Mouse (Mus musculus) ovary, postnatal 10 days (tissue): ENCODE measurements around the gene Pam.

Experiments
- DNase-seq: peaks from one replicate; pipeline ENCODE4 v3.0.0; 2022; ENCODE audit warnings: low spot score

Pam gene

DNA sequence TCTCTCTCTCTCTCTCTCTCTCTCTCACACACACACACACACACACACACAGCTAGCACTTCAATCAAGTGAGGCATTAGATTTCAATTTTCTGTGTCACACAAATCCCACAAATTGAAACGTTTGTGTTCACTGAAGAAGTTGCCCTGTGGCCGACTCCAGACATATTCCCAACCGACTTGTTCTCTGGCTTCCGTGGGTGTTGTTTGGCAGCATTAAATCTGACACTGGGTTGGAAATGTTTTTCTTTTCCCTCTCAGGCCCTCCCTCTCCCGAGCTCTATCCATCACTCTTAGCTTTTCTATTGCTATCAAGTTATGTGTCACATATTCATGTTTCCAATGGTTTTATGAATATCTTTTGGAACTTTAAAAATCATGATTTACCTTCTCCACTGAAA is 185.9 kb downstream of the Pam start:
- DNase-seq, result no peak

DNA sequence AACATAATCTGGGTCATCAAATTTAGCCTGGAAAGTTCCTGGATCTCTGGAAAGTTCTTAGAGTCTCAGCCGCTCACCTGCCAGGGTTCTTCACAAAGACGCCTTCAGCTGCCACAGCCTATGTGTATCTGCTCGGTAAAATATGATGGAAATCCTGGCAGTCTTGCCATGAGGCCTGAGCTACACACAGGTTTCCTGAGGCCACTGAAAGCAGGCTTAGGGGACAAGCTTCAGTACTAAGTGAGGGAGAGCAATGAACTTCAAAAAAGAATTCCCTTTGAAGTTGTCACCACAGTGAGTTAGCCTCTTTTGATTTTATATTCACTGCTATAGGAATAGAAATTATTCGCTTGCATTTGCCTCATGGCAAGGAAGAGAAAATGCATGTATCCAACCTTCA is 186.7 kb downstream of the Pam start:
- no peak for DNase-seq

DNA sequence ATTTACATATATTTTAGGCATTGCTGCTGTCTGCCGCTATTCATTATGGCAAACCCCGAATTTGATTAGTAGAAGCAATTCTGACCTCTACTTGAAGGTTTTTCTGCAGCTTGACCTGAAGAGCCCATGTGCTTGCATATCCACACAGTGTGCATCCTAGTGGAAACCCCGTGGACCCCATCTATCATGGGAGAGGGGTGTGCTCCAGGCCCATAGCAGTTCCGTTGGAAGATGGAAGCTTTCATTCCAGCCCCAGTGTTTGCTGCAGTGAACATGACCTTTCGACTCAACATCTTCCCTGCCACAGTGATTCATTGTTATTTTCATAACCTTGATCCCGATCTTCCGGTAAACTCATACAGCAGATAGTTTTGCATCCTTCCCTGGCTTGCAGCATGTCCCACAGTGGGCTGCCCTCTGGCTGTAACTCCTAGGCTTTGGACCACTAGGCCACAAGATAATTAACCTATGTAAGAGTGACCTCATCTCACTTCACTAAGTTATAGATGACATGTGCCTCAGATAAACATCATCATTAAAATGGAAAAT is 191.5 kb downstream of the Pam start:
- DNase-seq, result no peak

DNA sequence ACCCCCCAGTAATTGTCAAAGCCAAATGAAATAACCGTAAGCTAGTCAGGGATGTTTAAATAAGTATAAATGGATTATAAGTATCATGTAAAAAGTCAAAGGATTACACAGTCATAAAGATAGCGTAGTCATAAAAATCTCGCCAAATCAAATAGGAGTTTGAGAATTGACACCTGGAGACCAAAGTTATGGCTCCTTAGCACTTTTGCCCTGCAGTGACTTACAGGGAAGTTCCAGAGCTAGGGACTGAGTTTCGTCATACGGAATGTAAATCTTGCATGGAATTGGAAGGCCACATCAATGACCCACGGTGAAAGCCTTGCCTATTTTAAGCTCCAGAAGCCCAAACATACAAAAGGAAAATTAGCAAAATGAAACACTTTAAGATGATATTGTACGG is 192.6 kb downstream of the Pam start:
- no peak for DNase-seq

DNA sequence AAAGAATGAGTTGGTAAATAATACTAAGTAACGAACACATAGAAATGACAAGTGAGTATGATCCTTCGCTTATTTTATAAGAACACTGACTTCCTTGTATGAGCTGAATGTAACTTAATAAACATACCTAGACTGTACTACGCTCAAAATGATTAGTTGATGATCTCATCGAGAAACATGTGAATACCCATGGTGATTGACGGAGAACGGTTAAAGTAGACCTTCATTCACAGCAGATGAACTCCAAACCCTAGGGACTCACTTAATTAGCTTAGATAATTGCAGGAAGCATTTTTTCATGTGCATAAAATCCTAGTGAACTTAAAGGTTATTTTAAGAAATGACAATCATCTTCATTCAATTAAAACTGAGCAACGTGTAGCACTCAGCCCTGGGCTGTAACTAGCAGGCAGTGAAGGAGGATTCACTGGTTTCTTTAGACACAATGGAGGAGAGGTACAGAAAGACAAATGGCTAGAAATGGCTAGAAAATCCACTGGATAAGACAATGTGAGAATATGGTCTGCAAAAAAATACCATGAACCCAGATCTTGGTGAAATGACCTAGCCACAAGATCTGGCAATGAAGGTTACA is 194.8 kb downstream of the Pam start:
- DNase-seq, result no peak

DNA sequence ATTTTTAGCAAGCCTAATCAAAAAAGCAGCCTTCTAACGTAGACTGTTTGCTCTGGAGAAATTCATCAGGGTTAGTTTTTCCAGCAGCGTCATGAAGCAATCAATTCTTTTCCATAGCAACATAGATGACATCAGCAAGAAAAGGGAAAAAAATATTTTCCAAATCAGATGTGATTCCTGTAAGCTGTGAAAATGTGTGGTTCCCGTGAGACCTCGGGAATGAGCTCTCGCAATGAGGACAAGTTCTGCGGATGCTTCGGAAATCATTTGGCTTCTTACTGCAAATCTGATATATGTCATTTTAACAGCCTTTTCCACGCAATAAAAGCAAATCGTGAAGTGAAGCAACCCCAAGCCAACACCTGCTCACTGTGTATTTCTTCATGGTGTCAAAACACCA is 207.9 kb downstream of the Pam start:
- DNase-seq, result no peak

DNA sequence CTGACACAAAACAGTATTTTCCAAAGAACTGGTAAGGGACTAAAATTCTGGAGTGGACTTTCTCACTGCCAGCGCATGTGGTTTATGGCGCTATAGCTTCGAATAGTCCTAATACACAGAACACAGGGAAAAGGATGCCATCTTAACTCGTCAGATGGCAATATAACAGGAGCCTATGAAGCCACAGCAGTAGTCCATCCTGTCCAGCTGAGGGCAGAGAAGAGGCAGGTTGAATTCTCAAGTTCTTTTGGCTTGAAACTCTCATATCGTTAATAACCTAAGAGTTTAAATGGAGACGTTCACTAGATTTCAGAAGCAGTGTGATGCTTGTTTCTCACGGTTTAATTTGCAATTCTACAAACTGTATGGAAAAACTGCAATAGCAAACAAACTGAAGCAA is 211.9 kb downstream of the Pam start:
- no peak for DNase-seq

DNA sequence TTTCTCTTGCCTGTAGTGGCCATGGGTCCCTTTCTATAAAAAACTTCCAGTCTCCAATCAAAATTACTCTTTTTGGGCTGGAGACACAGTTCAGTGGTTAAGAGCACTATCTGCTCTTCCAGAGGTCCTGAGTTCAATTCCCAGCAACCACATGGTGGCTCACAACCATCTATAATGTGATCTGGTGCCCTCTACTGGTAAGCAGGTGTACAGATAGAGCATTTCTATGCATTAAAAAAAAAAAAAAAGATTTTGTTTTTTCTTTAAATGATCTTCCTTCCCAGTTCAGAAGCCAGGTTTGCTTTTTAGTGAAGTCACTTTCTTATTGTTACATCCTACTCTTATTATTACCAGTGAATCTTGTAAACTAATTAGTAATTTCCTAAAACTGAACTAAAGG is 218.4 kb downstream of the Pam start:
- DNase-seq, result no peak

DNA sequence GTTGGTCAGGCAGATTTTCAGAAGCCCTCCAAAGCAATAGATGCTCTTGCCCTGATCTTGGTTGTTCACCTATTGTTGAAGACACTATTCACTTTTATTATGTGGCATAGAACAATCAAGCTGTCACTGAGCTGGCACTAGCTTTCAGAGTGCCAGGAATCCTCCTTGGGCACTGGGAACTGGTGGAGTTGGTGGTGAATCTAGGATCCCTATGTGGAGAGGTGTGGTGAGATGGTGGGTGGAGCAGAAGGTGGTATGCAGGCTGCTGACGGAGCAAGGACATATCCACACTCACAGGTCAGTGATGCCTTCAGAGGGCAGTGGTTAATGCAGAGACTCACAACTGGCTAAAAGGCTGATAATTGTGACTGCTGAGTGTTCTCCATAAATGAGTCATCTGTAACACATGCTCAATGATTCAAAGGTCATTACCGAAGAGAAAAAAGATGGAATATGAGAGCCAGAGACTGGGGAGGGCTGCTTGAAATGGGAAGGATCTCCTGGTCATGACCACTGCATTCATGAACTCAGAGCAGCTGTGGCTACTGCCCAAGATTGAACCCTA is 221.9 kb downstream of the Pam start:
- no peak for DNase-seq

DNA sequence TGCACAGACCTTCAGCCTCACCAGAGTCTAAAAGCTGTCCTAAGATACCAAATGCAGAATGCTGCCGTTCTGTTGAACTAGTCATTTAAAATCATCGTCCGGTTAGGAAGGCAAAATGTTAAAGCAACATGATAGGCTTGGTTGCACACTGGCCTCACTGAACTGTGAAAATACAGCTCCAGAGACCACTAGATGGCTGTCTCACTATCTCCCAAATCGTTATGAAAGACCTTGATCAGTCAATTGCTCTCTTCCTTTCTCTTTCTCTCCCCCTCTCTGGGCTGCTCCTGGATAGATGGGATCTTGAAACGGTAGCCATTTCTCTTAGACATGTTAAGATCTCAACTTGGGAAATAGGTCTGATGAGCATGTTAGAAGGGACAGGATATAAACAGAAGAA is 223.0 kb downstream of the Pam start:
- DNase-seq, result no peak

DNA sequence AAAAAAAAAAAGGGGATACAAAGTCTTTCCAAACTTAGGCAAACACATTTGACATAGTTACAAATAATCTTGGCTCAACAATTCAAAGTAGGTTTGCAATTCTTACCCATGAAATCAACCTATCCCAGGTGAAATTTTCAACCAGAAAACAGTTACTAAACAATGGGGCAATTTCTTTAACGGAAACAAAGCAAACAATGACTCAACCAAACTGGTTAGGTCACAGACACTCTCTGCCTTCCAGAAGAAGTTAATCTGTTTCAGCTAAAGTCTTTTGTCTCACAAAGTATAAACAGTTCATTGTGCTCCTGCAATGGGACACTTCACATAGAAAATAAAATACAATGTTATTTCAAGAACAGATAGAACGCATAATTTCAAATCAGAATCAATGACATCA is 223.4 kb downstream of the Pam start:
- no peak for DNase-seq

DNA sequence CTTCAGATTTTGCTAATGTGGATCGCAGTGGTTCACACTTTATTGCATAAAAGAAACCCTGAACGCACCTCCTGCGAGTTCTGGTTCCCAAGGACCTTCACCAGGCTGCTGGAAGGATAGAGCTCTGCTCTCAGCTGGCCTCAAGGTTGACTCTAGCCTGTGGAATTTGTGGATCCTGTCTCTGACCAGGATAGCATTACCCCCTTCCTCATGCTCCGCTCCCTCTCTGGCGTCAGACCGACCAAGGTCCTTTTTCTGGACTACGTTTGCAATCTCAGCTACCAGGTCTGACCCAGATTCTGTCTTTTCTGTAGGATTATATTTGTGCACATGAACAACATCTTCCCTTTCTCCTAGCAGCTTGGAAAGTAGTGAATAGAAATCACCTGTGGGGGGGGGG is 231.3 kb downstream of the Pam start:
- DNase-seq, result no peak

DNA sequence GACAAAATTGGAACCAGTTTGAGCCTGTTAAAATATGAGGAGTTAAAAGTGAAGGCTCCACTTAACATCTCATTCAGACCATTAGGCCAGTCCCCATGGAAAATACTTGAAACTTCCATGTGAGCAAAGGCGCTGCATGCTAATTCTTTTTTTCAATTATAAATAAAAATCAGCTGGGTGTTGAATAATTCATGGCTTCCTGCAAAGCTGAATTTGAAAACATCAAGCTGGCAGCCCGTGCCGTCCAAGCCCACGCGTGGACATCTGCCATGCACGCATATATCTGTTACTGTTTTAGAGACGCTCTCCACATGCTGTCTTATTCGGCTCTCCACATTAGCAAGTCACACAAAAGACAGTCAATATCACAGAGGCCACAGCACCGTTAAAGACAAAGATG is 232.3 kb downstream of the Pam start:
- no peak for DNase-seq

DNA sequence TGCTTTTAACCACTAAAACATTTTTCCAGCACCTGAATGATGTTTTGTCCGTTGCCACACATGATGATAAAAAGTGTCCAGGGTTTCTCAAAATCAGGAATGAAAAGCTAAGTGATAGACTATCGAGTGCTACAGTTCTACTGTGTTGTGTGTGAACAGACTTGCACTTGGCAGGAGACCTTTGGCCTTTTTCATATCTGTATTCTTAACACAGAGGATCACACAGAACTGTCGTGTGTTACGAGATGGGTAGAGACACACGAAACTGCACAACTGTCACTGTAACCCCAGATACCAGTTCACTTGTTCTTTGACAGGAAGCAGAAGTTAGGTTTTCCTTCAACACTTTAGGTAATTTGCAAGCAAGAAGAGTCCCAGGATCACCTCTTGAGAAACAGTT is 232.7 kb downstream of the Pam start:
- no peak for DNase-seq

DNA sequence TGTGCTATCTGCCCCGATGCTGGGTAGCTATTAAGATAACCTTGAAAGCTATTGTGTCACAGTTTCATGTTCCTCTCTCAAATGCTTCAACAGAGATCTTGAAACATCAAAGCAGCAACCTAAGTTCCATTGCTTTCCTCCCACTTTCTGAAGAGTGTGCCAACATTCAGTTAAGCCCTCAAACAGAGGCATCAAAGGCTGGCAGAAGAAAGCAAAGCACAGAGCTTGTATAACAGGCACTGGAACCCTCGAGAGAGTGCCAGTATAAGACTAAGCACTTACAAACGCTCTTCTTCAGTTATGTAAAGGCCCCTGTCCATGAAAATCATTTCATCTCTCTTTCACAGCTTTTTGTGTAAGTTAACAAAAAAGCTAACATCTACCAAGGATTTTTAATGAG is 241.2 kb downstream of the Pam start:
- DNase-seq, result no peak

DNA sequence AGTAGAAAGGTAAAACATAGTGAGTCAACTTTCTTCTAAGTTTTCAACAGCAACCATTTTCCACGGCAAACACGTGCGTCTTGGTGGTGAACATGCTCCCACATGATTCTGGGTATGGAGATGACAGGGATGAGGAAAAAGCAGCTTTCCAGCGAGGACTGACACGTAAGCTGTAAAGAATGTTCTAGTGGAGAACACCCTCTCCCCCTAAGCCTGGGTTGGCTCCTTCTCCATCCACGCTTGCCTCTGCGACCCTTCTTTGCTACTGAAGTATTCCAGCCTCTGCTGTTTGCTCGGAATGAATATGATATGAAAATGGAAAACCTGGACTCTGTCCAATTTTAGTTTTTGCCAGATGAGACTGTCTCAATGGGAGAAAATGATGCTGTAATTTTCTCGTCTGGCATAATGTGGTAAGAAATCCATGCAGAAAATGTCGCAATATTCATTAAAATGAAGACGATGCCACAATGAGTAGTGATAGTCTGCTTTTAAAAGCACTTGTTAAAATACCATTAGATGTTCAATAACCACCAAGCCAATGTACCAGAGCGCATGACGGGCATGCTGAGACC is 243.8 kb downstream of the Pam start:
- DNase-seq, result no peak

DNA sequence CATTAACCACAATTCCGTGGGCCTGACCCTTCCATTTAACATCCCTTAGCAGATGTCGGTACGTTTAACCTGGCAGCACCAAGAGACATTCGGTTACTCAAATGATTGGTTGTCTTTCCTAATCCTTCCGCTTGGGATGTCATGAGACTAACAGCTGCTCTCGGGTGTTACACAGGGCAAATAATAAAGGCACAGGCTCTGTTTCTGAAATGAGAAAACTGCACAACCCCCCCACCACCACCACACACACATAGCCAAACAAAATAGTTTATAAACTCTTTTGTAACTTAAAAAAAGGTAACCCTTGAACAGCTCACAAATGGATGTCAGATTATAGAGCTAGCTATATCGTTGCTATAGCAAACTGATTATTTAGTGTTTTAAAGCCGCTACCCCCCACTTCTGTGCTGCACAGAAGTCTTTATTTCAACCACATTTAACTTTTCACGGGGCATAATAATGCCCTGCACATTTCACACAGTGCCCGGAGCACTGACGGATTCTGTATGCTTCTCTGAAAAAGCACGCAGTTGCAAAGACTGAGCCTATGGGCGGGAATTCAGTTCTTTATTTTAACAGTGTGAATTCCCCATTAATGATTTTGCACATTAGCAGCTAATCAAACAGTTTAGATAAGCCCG is 246.7 kb downstream of the Pam start:
- no peak for DNase-seq

DNA sequence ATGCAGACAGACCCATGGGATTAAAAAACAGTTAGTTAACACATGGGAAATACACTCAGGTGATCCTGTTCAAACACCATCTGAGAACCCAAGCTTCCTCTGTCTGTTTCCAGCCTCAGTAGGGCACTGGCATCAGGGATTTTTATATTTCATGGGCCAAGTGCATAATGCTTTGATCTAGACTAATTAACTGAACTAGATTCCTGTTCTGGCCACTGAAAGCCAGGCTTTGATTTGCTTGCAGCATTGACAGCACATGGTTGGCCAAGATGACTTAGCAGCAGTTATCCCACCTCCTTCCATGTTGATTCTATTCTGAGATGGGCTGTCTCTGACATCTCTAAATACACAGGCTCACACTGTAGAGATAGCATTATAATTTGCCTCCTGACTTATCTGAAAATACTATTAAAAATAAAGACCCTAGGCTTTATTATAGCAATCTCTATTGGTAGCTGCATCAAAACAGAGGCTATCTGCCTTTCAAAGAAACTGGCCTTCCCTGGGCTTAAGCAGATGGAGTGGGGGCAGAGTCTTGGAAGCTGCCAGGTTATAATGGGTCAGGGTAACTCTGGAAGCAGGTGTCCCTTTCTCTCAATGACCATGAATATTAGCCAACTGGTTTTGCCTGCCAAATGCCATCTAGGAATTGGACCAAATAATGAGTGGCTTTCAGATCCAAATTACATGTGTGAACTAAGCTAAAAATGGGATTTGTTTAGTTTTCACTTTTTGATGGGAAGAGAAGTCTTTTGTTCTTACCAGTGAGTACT is 252.0 kb downstream of the Pam start:
- DNase-seq, result no peak

DNA sequence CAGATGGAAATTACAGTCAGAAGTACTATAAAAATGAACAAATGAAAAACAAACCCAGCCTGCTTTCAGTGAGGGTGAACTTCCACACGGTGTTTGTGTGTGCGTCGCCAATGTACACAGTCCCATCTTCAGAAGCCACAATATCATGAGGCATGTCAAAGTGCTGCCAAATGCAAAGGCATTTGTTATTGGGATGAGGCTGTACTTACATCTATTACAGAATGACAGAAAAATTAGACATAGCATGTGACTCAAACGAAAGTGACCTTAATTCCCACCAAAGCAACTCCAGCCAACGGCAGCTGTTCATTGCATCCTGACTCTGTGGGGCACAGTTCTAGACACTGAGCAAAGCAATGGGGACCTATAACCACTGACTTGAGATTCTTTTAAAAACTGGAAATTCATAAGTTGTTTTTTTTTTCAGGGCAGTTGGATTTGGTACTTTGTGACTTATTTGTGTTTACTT is 261.1 kb downstream of the Pam start:
- DNase-seq, result no peak

DNA sequence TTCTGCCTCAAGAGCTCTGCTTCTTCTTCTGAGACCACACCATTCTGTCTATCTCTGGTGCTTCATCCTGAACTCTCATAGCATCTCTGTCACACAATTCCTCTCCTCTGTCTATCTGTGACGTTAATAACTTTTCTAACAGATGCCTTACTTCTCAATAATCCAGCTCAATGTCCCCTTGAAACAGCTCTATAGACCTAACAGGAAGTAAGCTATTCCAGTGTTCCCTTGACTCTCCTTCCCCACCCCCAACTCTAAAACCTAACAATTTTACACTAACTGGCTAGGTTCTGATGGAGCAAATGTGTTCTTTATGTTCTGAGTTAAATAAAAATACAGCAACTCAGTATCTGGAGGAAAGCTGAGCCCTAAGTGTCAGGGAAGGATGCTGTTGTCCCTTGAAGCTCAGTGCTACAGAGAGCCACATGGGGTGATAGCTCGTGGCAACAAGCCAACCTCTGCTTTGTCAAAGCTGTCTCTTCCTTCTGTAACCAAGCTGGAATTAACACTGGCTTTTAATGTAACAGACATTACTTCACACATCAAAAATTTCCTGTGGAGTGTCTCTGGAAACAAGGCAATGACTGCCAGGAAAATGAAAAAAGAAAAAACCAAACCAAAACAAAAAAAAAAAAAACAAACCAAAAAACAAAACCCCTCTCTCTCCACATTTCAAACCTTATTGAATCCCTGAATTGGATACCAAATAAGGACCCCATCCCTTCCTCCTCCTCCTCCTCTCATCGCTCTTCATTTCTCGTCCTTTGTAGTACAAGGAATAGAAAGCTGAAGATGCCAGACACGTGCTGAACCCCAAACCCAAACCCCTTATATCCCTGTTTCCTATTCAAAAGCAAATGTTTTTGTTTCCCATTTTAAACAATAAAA is 261.7 kb downstream of the Pam start:
- DNase-seq, result no peak

DNA sequence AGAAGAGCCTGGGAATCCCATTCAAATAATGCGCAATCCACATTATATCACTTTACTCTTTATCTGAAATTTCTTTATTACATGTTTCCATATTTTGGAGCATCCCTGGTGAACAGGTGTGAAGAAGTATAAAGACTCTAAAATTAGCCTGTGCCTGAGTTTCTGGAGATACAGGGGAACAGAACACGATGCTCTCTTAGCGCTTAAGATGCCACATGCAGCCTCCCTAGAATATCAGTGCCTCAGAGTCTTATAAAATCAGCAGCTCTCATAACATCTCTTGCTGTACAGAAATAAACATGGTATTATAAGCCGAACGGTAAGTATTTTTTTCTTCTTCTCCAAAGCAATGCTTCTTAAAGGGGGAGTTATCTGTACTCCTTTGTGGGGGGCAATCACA is 267.4 kb downstream of the Pam start:
- no peak for DNase-seq

DNA sequence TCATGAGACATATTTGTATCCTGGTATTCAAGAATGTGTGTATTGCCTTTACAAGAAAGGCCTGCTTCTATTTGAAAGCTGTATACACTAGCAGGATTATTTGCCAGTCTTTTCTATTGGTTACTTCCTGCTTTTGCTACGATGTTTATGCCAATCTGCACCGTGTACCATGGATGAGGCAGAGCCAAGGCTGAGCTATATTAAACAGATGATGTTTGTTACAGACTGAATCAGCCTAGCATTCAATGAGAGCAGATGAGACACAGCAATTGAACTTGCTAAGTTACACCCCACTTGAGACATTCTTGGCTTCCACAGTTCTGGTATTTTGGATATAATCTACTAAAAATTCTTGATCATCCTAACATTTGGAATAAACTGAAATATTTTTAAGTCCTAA is 267.9 kb downstream of the Pam start:
- DNase-seq, result no peak
